Mouse (Mus musculus) heart, adult 18-20 months (tissue): ENCODE results near the gene Ncor1. TPM values are rescaled to one million over a fixed set of nuclear protein-coding genes. Genes with fewer than 3 reads are reported as not detected.

Source experiments
- DNase-seq, 2 experiments: peaks; one replicate each; pipeline ENCODE4 v3.0.0; 2021 to 2022; ENCODE audit warnings: mixed read lengths in 1 of 2
- total RNA-seq, 2 experiments: library from RNA; stranded (reverse); gene quantifications; 2 replicates each; pipeline ENCODE4 v1.2.3; 2021

Ncor1 gene
- total RNA-seq, 2 experiments from 2014 or later: 113 to 127 TPM

DNA sequence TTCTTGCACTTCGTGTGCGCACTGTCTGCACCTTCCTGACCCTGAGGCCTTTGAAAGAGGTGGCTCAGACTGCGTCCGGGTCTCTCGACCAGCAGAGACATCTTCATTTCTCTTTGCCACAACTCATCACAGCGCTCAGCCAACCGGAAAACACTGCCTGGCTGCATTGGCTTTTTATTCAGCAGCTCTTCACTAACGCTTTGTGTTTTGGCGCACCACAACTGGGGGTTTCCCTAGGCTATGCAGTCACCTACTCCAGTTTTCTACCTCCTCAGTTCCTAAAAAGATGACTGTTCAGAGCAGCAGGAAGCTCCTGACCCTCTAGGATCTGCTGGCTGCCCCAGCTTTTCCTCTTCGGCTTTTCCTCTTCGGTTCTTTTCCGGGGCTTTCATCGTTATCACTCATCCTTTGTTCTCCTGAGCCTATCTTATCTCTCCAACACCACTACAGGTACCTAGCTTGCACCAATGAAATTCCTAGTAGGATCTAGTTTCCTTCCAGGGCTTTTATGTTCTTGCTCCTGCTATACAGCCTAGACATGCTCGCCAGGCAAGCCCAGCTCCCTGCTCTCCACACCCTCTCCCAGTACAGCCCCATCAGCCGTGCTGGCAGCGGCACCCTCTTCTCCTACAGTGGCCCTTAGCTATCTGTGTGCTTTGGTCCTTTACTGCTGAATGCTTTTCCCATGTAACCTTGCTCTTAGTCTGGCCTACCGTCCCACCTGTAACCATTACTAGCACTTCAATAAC lies 191.7 kb downstream of the Ncor1 start:
- DNase-seq: no peak

Other genes starting within 250 kb of the Ncor1 start
- gene Adora2b, start 209.6 kb downstream of the Ncor1 start, total RNA-seq: 1 to 10 TPM; 1.2 to 1.6 TPM
- 10 to 100 TPM; 19.6 to 20.0 TPM for gene Zswim7, start 177.2 kb downstream of the Ncor1 start, total RNA-seq
- gene Ttc19, start 177.1 kb downstream of the Ncor1 start, total RNA-seq: 10 to 100 TPM; 42.8 to 46.0 TPM
- 1 to 10 TPM; 3.1 to 3.2 TPM for gene Pigl, start 81 bp downstream of the Ncor1 start, total RNA-seq
- gene Cenpv, start 80.7 kb upstream of the Ncor1 start, total RNA-seq: 10 to 100 TPM; 19.5 to 25.5 TPM
- gene Ubb, start 92.6 kb upstream of the Ncor1 start, total RNA-seq: 100 to 1,000 TPM; 599 to 655 TPM
- gene Trpv2, start 115.9 kb upstream of the Ncor1 start, total RNA-seq: 1 to 10 TPM; 3.0 TPM
- gene Lrrc75a, start 190.0 kb upstream of the Ncor1 start, total RNA-seq: 1 to 10 TPM; 3.2 to 4.3 TPM
- gene Mmgt2, start 190.1 kb upstream of the Ncor1 start, total RNA-seq: 1 to 10 TPM; 5.4 to 7.1 TPM